Mouse (Mus musculus) bone marrow macrophage, adult 2 months (primary cell): Measurements from ENCODE around the gene Otulinl.

Experiments used
- CTCF ChIP-seq: IDR thresholded peaks from 2 replicates; pipeline ENCODE4 v1.5.1; 2012; ENCODE audit warnings: low read depth, mild to moderate bottlenecking, low read length, moderate library complexity
- POLR2A ChIP-seq: IDR thresholded peaks from 2 replicates; pipeline ENCODE4 v1.6.1; 2012; ENCODE audit warnings: mild to moderate bottlenecking, low read depth, low read length, borderline replicate concordance

GRCm38 (mm10) chr15:27671612-27672245, 9.7 kb downstream of the Otulinl start:
- TF ChIP-seq CTCF (no peak), POLR2A (no peak)
